Mouse (Mus musculus): ENCODE data around the gene Mpp6. TPM values are rescaled to one million over a fixed set of nuclear protein-coding genes. Genes with fewer than 3 reads are reported as not detected.

The Mpp6 gene
- polyA plus RNA-seq, 1 experiment from 2014 or later, result 79.0 TPM

DNA sequence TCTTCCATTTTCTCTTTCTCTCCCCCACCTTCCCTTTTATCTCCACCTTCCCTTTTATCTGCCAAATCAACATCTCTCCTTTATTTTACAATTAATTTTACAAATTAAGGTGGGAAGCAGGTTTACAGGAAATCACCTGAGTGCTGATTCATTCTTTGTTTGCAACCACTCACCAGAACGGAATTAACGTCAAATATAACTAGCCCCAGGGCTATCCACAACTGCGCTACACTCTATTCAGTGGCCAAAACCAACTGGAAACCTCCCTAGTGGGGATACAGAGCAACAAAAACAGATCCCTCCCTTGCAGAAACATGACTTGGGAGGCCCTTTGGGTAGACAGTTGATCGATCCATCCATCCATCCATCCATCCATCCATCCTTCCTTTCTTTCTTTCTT lies 58.8 kb downstream of the Mpp6 start:
- H3K9ac ChIP-seq (ENCODE audit: low read depth, low read length), result no peak overlapping the region
- 91% methylated on average over 4 of the region's 4 CpGs for WGBS
- DNase-seq (ENCODE audit: low spot score) (no peak), ATAC-seq (replicated peaks; ENCODE audit: low FRiP score) (no peak)
- no peaks in the 10 kb centered on the region for H3K9me3 ChIP-seq (ENCODE audit: control insufficient read depth, low read length)
- H3K27ac ChIP-seq (ENCODE audit: low read depth, low read length), result no peak overlapping the region
- peaks cover 2% of the 10 kb centered on the region; the same call in 1 of the 2 replicates for H3K36me3 ChIP-seq (ENCODE audit: control insufficient read depth, insufficient read depth, low read length)
- H3K4me1 ChIP-seq (replicated peaks; ENCODE audit: control insufficient read depth, insufficient read depth, low read length), result no peaks in the 10 kb centered on the region
- H3K27me3 ChIP-seq (replicated peaks; ENCODE audit: control insufficient read depth, insufficient read depth, low read length), result no peaks in the 10 kb centered on the region
- no peak overlapping the region for H3K4me2 ChIP-seq
- no peak overlapping the region for H3K4me3 ChIP-seq (ENCODE audit: low read depth, low read length)

DNA sequence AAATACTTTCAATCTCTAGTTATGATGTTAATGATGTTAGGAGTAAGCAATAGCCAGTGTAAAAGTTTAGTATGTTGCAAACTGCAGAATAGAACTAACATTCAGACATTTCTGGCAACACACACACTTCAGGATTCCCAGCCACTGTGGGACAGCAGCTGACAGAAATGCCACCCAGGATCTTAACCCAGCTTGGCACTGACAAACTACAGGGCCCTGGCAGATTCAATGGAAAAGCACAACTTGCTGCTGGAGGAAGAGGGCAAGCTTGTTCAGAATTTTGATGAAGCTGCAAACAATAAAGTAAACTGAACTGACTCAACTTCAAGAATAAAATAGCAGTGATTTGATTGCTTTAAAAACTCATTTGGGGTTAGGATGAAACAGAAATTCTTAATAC lies 59.7 kb downstream of the Mpp6 start:
- H3K36me3 ChIP-seq (ENCODE audit: control insufficient read depth, insufficient read depth, low read length), result peaks cover 1% of the 10 kb centered on the region; the same call in 1 of the 2 replicates
- H3K4me1 ChIP-seq (replicated peaks; ENCODE audit: control insufficient read depth, insufficient read depth, low read length), result no peaks in the 10 kb centered on the region
- no peaks in the 10 kb centered on the region for H3K9me3 ChIP-seq (ENCODE audit: control insufficient read depth, low read length)
- ATAC-seq (replicated peaks; ENCODE audit: low FRiP score) (no peak), DNase-seq (ENCODE audit: low spot score) (no peak)
- no peaks in the 10 kb centered on the region for H3K27me3 ChIP-seq (replicated peaks; ENCODE audit: control insufficient read depth, insufficient read depth, low read length)
- no peak overlapping the region for H3K9ac ChIP-seq (ENCODE audit: low read depth, low read length)
- H3K4me3 ChIP-seq (ENCODE audit: low read depth, low read length), result no peak overlapping the region
- H3K4me2 ChIP-seq, result no peak overlapping the region
- no peak overlapping the region for H3K27ac ChIP-seq (ENCODE audit: low read depth, low read length)

DNA sequence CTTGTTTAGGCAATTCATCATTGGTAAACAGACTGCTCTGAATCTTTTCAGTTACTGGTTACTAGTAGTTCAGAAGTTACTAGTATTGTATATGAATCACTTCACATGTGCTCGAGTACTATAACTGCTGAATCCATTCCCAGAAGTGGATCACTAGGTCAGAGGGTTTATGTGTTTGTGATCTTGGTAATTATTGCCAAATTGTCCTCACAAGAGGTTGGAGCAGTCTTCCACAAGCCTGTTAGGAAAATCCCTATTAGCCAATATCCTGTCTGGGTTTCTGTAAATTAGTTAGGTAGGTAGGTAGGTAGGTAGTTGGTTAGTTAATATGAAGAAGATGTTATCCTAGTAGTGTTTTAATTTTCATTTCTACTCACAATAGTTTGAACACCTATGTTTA lies 65.7 kb downstream of the Mpp6 start:
- Histone ChIP-seq H3K9ac (ENCODE audit: low read depth, low read length) (no peak overlapping the region), H3K4me3 (ENCODE audit: low read depth, low read length) (no peak overlapping the region), H3K27me3 (replicated peaks; ENCODE audit: control insufficient read depth, insufficient read depth, low read length) (no peaks in the 10 kb centered on the region), H3K36me3 (ENCODE audit: control insufficient read depth, insufficient read depth, low read length) (no peaks in the 10 kb centered on the region; the same call in 1 of the 2 replicates), H3K4me2 (no peak overlapping the region), H3K27ac (ENCODE audit: low read depth, low read length) (no peak overlapping the region), H3K4me1 (replicated peaks; ENCODE audit: control insufficient read depth, insufficient read depth, low read length) (no peaks in the 10 kb centered on the region), H3K9me3 (ENCODE audit: control insufficient read depth, low read length) (no peaks in the 10 kb centered on the region)
- no peak for DNase-seq (ENCODE audit: low spot score)
- no peak for ATAC-seq (replicated peaks; ENCODE audit: low FRiP score)
- 81% methylated on average over 1 of the region's 1 CpGs for WGBS

DNA sequence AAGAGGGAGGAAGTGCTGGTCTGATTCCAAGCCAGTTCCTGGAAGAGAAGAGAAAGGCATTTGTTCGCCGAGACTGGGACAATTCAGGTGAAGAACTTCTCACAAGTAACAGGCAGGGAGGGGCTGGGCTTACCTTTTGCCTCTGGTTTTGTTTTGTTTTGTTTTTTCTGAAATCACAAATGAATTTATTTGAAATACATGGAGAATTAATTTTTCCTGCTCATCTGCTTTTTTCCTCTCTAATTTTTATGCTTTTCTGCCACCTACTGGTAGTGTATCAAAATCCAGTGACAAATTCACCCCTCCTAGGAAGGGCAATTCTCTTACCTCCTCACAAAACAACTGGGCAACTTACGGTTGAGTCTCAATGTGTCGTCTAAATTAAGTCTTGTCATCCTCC lies 70.1 kb downstream of the Mpp6 start:
- H3K9me3 ChIP-seq (ENCODE audit: control insufficient read depth, low read length), result no peaks in the 10 kb centered on the region
- H3K4me3 ChIP-seq (ENCODE audit: low read depth, low read length), result no peak overlapping the region
- DNase-seq (ENCODE audit: low spot score) (no peak), ATAC-seq (replicated peaks; ENCODE audit: low FRiP score) (no peak)
- no peak overlapping the region for H3K27ac ChIP-seq (ENCODE audit: low read depth, low read length)
- H3K4me1 ChIP-seq (replicated peaks; ENCODE audit: control insufficient read depth, insufficient read depth, low read length), result no peaks in the 10 kb centered on the region
- no peak overlapping the region for H3K9ac ChIP-seq (ENCODE audit: low read depth, low read length)
- no peak overlapping the region for H3K4me2 ChIP-seq
- 85% methylated on average over 4 of the region's 4 CpGs for WGBS
- no peaks in the 10 kb centered on the region for H3K27me3 ChIP-seq (replicated peaks; ENCODE audit: control insufficient read depth, insufficient read depth, low read length)
- H3K36me3 ChIP-seq (ENCODE audit: control insufficient read depth, insufficient read depth, low read length), result peaks cover 2% of the 10 kb centered on the region; the same call in 1 of the 2 replicates

DNA sequence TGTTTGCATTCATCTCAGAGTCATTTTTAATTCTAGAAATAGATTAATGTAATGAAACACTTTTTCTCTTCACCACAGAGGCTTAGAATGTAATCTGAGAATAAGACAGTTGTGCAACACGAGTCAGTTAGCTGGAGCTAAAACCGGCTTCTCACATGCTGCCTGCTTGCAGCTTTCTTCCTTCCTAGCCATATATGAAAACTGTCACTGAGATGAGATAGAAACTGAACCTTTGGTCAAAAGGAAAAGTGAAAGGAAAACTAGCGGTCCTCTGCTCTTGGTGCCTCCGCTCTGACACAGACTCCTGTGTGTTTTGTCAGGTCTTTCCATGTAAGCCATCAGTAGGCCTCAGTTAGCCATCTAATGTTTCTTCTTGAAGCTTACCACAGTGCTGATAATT lies 77.9 kb downstream of the Mpp6 start:
- Histone ChIP-seq H3K4me3 (ENCODE audit: low read depth, low read length) (no peak overlapping the region), H3K4me2 (no peak overlapping the region), H3K4me1 (replicated peaks; ENCODE audit: control insufficient read depth, insufficient read depth, low read length) (no peaks in the 10 kb centered on the region), H3K36me3 (ENCODE audit: control insufficient read depth, insufficient read depth, low read length) (peaks cover 2% of the 10 kb centered on the region; the same call in 1 of the 2 replicates), H3K27me3 (replicated peaks; ENCODE audit: control insufficient read depth, insufficient read depth, low read length) (no peaks in the 10 kb centered on the region), H3K9me3 (ENCODE audit: control insufficient read depth, low read length) (no peaks in the 10 kb centered on the region), H3K9ac (ENCODE audit: low read depth, low read length) (no peak overlapping the region), H3K27ac (ENCODE audit: low read depth, low read length) (no peak overlapping the region)
- WGBS, result 80% methylated on average over 4 of the region's 4 CpGs
- no peak for ATAC-seq (replicated peaks; ENCODE audit: low FRiP score)
- no peak for DNase-seq (ENCODE audit: low spot score)

DNA sequence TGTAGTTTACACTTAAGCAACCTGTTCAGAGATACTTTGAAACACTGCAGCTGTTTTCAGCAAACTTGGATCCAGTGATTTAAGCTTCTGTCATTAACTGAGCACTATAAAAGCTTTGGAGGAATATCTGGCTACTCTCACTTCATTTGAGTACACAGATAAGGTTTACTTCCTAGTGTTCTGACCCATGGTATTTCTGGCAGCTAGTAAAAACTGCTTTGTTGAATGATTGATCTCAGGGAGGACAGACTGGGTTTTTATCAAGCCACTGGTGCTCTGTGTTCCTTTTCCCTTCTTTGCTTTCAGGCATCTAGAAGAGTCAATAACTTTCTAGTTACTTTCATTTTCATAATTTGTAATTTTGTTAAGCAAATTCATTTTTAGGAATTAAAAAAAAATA lies 79.3 kb downstream of the Mpp6 start:
- Histone ChIP-seq H3K4me3 (ENCODE audit: low read depth, low read length) (no peak overlapping the region), H3K36me3 (ENCODE audit: control insufficient read depth, insufficient read depth, low read length) (peaks cover under 1% of the 10 kb centered on the region; the same call in 1 of the 2 replicates), H3K4me2 (no peak overlapping the region), H3K27ac (ENCODE audit: low read depth, low read length) (no peak overlapping the region), H3K4me1 (replicated peaks; ENCODE audit: control insufficient read depth, insufficient read depth, low read length) (no peaks in the 10 kb centered on the region), H3K9ac (ENCODE audit: low read depth, low read length) (no peak overlapping the region), H3K9me3 (ENCODE audit: control insufficient read depth, low read length) (no peaks in the 10 kb centered on the region), H3K27me3 (replicated peaks; ENCODE audit: control insufficient read depth, insufficient read depth, low read length) (no peaks in the 10 kb centered on the region)
- ATAC-seq (replicated peaks; ENCODE audit: low FRiP score) (no peak), DNase-seq (ENCODE audit: low spot score) (no peak)

DNA sequence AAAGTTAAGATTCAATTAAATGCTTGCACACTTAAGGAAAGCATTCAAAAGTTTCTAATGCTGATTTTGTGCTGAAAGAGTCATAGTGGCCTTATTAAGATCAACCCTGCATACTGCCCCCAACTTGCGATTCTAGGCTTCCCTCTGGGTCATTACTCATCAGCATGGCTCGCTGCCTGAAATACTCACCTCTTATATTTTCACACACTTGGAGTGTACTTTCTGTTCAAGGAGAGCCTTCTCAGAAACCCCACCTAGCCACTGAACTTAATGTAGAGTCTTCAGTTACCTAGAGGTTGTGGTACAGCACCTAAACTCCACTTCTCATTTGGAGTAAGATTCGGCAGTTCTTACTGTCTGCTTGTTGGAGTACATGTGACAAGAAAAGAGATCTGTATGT lies 81.6 kb downstream of the Mpp6 start:
- Histone ChIP-seq H3K36me3 (ENCODE audit: control insufficient read depth, insufficient read depth, low read length) (no peaks in the 10 kb centered on the region), H3K4me1 (replicated peaks; ENCODE audit: control insufficient read depth, insufficient read depth, low read length) (no peaks in the 10 kb centered on the region), H3K27ac (ENCODE audit: low read depth, low read length) (no peak overlapping the region), H3K9ac (ENCODE audit: low read depth, low read length) (no peak overlapping the region), H3K4me2 (no peak overlapping the region), H3K27me3 (replicated peaks; ENCODE audit: control insufficient read depth, insufficient read depth, low read length) (no peaks in the 10 kb centered on the region), H3K9me3 (ENCODE audit: control insufficient read depth, low read length) (no peaks in the 10 kb centered on the region), H3K4me3 (ENCODE audit: low read depth, low read length) (no peak overlapping the region)
- no peak for DNase-seq (ENCODE audit: low spot score)
- 87% methylated on average over 3 of the region's 3 CpGs for WGBS
- no peak for ATAC-seq (replicated peaks; ENCODE audit: low FRiP score)

DNA sequence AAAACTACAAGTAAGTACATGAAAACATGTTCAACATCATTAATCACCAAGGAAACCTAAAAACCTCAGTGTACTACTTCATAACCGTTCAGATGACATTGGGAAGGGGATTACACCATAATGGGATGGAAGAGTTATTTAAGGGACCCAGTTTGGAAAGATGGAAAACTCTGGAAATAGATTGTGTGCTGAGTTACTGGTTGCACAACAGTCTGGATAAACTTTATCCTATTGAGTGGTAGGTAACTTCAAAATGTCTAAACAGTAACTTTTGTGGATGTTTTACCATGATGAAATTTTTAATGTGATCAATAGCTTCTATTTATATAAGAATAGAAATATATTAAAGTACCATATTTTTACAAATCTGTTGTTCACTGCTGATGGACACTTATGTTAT lies 82.1 kb downstream of the Mpp6 start:
- H3K36me3 ChIP-seq (ENCODE audit: control insufficient read depth, insufficient read depth, low read length), result no peaks in the 10 kb centered on the region
- DNase-seq (ENCODE audit: low spot score), result no peak
- H3K9me3 ChIP-seq (ENCODE audit: control insufficient read depth, low read length), result no peaks in the 10 kb centered on the region
- H3K9ac ChIP-seq (ENCODE audit: low read depth, low read length), result no peak overlapping the region
- 86% methylated on average over 1 of the region's 1 CpGs for WGBS
- H3K4me2 ChIP-seq, result no peak overlapping the region
- H3K4me3 ChIP-seq (ENCODE audit: low read depth, low read length), result no peak overlapping the region
- H3K27me3 ChIP-seq (replicated peaks; ENCODE audit: control insufficient read depth, insufficient read depth, low read length), result no peaks in the 10 kb centered on the region
- no peak for ATAC-seq (replicated peaks; ENCODE audit: low FRiP score)
- H3K4me1 ChIP-seq (replicated peaks; ENCODE audit: control insufficient read depth, insufficient read depth, low read length), result no peaks in the 10 kb centered on the region
- no peak overlapping the region for H3K27ac ChIP-seq (ENCODE audit: low read depth, low read length)

DNA sequence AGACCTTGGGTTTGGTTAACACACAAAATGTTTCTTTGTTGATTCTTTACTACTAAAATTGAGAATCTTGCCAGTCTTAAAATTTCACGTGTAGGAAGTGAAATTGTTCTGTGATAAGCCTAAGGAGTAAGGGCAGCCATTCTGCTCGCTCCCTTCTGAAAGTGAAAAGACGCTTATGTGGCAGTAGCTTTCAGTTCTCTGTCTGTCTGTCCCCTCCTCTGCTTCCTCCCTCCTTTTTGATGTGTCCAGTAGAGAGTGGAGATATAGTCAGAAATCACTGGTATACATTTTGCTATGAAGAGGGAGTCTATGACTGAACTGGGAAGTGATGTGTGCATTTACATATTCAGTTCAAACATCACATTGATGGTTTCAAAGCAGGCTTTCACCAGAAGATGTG lies 82.8 kb downstream of the Mpp6 start:
- Histone ChIP-seq H3K9me3 (ENCODE audit: control insufficient read depth, low read length) (no peaks in the 10 kb centered on the region), H3K9ac (ENCODE audit: low read depth, low read length) (no peak overlapping the region), H3K4me2 (no peak overlapping the region), H3K4me1 (replicated peaks; ENCODE audit: control insufficient read depth, insufficient read depth, low read length) (no peaks in the 10 kb centered on the region), H3K36me3 (ENCODE audit: control insufficient read depth, insufficient read depth, low read length) (0 out of 2 replicates have a peak, but pooled peaks cover 2% of the 10 kb centered on the region), H3K27me3 (replicated peaks; ENCODE audit: control insufficient read depth, insufficient read depth, low read length) (no peaks in the 10 kb centered on the region), H3K4me3 (ENCODE audit: low read depth, low read length) (no peak overlapping the region), H3K27ac (ENCODE audit: low read depth, low read length) (no peak overlapping the region)
- DNase-seq (ENCODE audit: low spot score) (no peak), ATAC-seq (replicated peaks; ENCODE audit: low FRiP score) (no peak)
- WGBS, result 87% methylated on average over 3 of the region's 3 CpGs

All from liver, embryonic 11.5 days (tissue).